Mouse (Mus musculus): ENCODE results near the gene Ncdn. TPM values are rescaled to one million over a fixed set of nuclear protein-coding genes. Genes with fewer than 3 reads are reported as not detected.

Gene Ncdn
- polyA plus RNA-seq, 1 experiment = 25.8 TPM

- Histone ChIP-seq H3K4me2 (ENCODE audit: low read depth) (no peak overlapping the region), H3K27me3 (ENCODE audit: control insufficient read depth, insufficient read depth, insufficient read length) (no peaks in the 10 kb centered on the region), H3K36me3 (ENCODE audit: control insufficient read depth, insufficient read depth) (peaks cover 2% of the 10 kb centered on the region), H3K4me3 (no peak overlapping the region), H3ac (ENCODE audit: control insufficient read depth, insufficient read length) (no peak overlapping the region), H3K79me2 (ENCODE audit: control insufficient read depth, insufficient read depth) (peaks cover 4% of the 10 kb centered on the region)
- no peak for TF ChIP-seq E2F4 (IDR thresholded peaks at IDR 0.05; ENCODE audit: insufficient read depth)
- TF ChIP-seq SRF (IDR thresholded peaks at IDR 0.05; ENCODE audit: control insufficient read depth, insufficient read length, low read depth) = no peak
- TF ChIP-seq REST (IDR thresholded peaks at IDR 0.05; ENCODE audit: insufficient read depth, insufficient read length) = no peak
Observed at GRCm38 (mm10) chr4:126750046-126750683, 3.1 kb downstream of the Ncdn start.

- H3K36me3 ChIP-seq (ENCODE audit: control insufficient read depth, insufficient read depth) = peaks cover 5% of the 10 kb centered on the region
Observed at GRCm38 (mm10) chr4:126749553-126749952, 3.7 kb downstream of the Ncdn start.

GRCm38 (mm10) chr4:126748381-126748780, 4.9 kb downstream of the Ncdn start:
- Histone ChIP-seq H3ac (ENCODE audit: control insufficient read depth, insufficient read length) (no peak overlapping the region), H3K4me2 (ENCODE audit: low read depth) (no peak overlapping the region), H3K27me3 (ENCODE audit: control insufficient read depth, insufficient read depth, insufficient read length) (no peaks in the 10 kb centered on the region), H3K36me3 (ENCODE audit: control insufficient read depth, insufficient read depth) (peaks cover 5% of the 10 kb centered on the region), H3K4me3 (no peak overlapping the region), H3K79me2 (ENCODE audit: control insufficient read depth, insufficient read depth) (peaks cover 4% of the 10 kb centered on the region)
- TF ChIP-seq USF1 (IDR thresholded peaks at IDR 0.05; ENCODE audit: low read depth) (no peak), MYOD1 (IDR thresholded peaks at IDR 0.05; ENCODE audit: control insufficient read depth in 1 of 3, insufficient read length in 2 of 3, low read depth in 2 of 3) (peak in 2 of 3 experiments; percentile 25 to 29)

More at GRCm38 (mm10) chr4:126749553-126749952, 3.7 kb downstream of the Ncdn start:
- H3K4me2 ChIP-seq (ENCODE audit: low read depth) = no peak overlapping the region
- H3K27me3 ChIP-seq (ENCODE audit: control insufficient read depth, insufficient read depth, insufficient read length) = no peaks in the 10 kb centered on the region
- H3K4me3 ChIP-seq = no peak overlapping the region
- H3K79me2 ChIP-seq (ENCODE audit: control insufficient read depth, insufficient read depth) = peaks cover 4% of the 10 kb centered on the region
- H3ac ChIP-seq (ENCODE audit: control insufficient read depth, insufficient read length) = no peak overlapping the region
- TF ChIP-seq REST (IDR thresholded peaks at IDR 0.05; ENCODE audit: insufficient read depth, insufficient read length) = no peak
- TF ChIP-seq MYOG (IDR thresholded peaks at IDR 0.05; ENCODE audit: control insufficient read depth in 1 of 3, insufficient read depth in 1 of 3, insufficient read length in 2 of 3, low read depth in 2 of 3) = no peak
- no peak for TF ChIP-seq MYOD1 (IDR thresholded peaks at IDR 0.05; ENCODE audit: control insufficient read depth in 1 of 3, insufficient read length in 2 of 3, low read depth in 2 of 3)
- no peak for TF ChIP-seq TCF12 (IDR thresholded peaks at IDR 0.05; ENCODE audit: insufficient read depth, poor library complexity, severe bottlenecking)
- no peak for TF ChIP-seq USF1 (IDR thresholded peaks at IDR 0.05; ENCODE audit: low read depth)

DNA sequence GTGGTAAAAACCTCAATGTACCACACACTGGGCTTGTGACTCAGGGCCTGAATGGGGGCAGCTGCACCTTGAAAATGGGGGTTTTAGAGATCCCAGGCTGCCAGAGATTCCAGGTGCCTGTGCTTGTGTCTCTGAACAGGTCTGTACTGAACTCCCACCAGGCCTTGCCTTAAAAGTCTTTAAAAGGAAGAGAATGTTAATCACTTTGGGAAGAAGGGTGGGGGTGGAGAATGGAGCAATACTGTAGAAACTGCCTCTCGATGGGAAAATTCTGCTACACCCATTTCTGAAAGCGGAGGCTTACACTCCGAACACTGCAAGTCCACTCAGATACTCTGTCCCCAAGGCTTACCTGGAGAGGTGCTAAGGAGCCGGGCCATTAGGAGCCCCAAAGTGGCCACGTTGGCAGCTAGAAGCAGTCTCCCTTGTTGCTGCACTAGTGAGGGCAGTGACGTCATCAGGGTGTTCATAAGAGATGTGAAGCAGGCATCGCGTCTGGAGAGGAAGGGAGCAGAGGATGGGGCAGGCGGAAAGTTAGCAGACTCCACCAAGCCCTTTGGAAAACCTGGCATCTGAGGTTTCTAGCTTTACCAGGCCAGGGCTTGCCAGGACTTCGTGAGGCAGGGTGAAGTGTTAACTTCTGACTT, 6.9 kb downstream of the Ncdn start:
- Histone ChIP-seq H3K36me3 (ENCODE audit: control insufficient read depth, insufficient read depth) (peaks cover 5% of the 10 kb centered on the region), H3ac (ENCODE audit: control insufficient read depth, insufficient read length) (no peak overlapping the region), H3K79me2 (ENCODE audit: control insufficient read depth, insufficient read depth) (no peaks in the 10 kb centered on the region), H3K4me2 (ENCODE audit: low read depth) (no peak overlapping the region), H3K4me3 (no peak overlapping the region), H3K27me3 (ENCODE audit: control insufficient read depth, insufficient read depth, insufficient read length) (no peaks in the 10 kb centered on the region)
- TF ChIP-seq MAX (IDR thresholded peaks at IDR 0.05; ENCODE audit: low read depth) (no peak), POLR2A (IDR thresholded peaks at IDR 0.05; ENCODE audit: insufficient read length, low read depth) (no peak), POLR2AphosphoS2 (IDR thresholded peaks at IDR 0.05; ENCODE audit: insufficient read length, low read depth) (no peak), TCF12 (IDR thresholded peaks at IDR 0.05; ENCODE audit: insufficient read depth, poor library complexity, severe bottlenecking) (no peak), MYOG (IDR thresholded peaks at IDR 0.05; ENCODE audit: control insufficient read depth in 1 of 3, insufficient read depth in 1 of 3, insufficient read length in 2 of 3, low read depth in 2 of 3) (no peak), TCF3 (IDR thresholded peaks at IDR 0.05; ENCODE audit: insufficient read length, low read depth) (no peak), CEBPB (IDR thresholded peaks at IDR 0.05; ENCODE audit: insufficient read depth, poor library complexity, severe bottlenecking) (no peak), E2F4 (IDR thresholded peaks at IDR 0.05; ENCODE audit: insufficient read depth) (no peak), SRF (IDR thresholded peaks at IDR 0.05; ENCODE audit: control insufficient read depth, insufficient read length, low read depth) (no peak), MYOD1 (IDR thresholded peaks at IDR 0.05; ENCODE audit: control insufficient read depth in 1 of 3, insufficient read length in 2 of 3, low read depth in 2 of 3) (no peak), REST (IDR thresholded peaks at IDR 0.05; ENCODE audit: insufficient read depth, insufficient read length) (no peak), USF1 (IDR thresholded peaks at IDR 0.05; ENCODE audit: low read depth) (no peak)

GRCm38 (mm10) chr4:126745506-126746193, 7.6 kb downstream of the Ncdn start:
- TF ChIP-seq TCF3 (IDR thresholded peaks at IDR 0.05; ENCODE audit: insufficient read length, low read depth) (no peak), TCF12 (IDR thresholded peaks at IDR 0.05; ENCODE audit: insufficient read depth, poor library complexity, severe bottlenecking) (no peak), REST (IDR thresholded peaks at IDR 0.05; ENCODE audit: insufficient read depth, insufficient read length) (no peak), MYOG (IDR thresholded peaks at IDR 0.05; ENCODE audit: control insufficient read depth in 1 of 3, insufficient read depth in 1 of 3, insufficient read length in 2 of 3, low read depth in 2 of 3) (peak in 1 of 3 experiments; percentile 5), MYOD1 (IDR thresholded peaks at IDR 0.05; ENCODE audit: control insufficient read depth in 1 of 3, insufficient read length in 2 of 3, low read depth in 2 of 3) (peak in 1 of 3 experiments; percentile 8)
- Histone ChIP-seq H3K36me3 (ENCODE audit: control insufficient read depth, insufficient read depth) (peaks cover 5% of the 10 kb centered on the region), H3ac (ENCODE audit: control insufficient read depth, insufficient read length) (no peak overlapping the region), H3K27me3 (ENCODE audit: control insufficient read depth, insufficient read depth, insufficient read length) (no peaks in the 10 kb centered on the region), H3K4me2 (ENCODE audit: low read depth) (no peak overlapping the region), H3K4me3 (no peak overlapping the region), H3K79me2 (ENCODE audit: control insufficient read depth, insufficient read depth) (no peaks in the 10 kb centered on the region)
